Mouse (Mus musculus) adrenal gland, postnatal 4 days (tissue): ENCODE data around the gene Stt3a. TPM values are rescaled to one million over a fixed set of nuclear protein-coding genes. Genes with fewer than 3 reads are reported as not detected.

Experiments used
- DNase-seq, 2 experiments: peaks; one replicate each; pipeline ENCODE4 v3.0.0; 2021 to 2022; ENCODE audit warnings: low spot score in 2 of 2, mixed read lengths in 2 of 2
- long read RNA-seq, 2 experiments: library from polyadenylated mRNA; stranded (forward); transcript quantifications; one replicate each; pipeline ENCODE4 v2.0.0; 2021
- total RNA-seq, 2 experiments: library from RNA; stranded (reverse); gene quantifications; 2 replicates each; pipeline ENCODE4 v1.2.3; 2021

Gene Stt3a
- total RNA-seq, result 100 to 1,000 TPM; 256 to 282 TPM
- long read RNA-seq, experiment 1, full-length matches to known transcripts, result 99 of 118 reads
- long read RNA-seq, experiment 1, partial matches to known transcripts, result 7 of 118 reads
- long read RNA-seq, experiment 1, other reads (novel, unspliced or antisense), result 12 of 118 reads
- long read RNA-seq, experiment 2, full-length matches to known transcripts, result 139 of 200 reads
- long read RNA-seq, experiment 2, partial matches to known transcripts, result 48 of 200 reads
- long read RNA-seq, experiment 2, other reads (novel, unspliced or antisense), result 13 of 200 reads

DNA sequence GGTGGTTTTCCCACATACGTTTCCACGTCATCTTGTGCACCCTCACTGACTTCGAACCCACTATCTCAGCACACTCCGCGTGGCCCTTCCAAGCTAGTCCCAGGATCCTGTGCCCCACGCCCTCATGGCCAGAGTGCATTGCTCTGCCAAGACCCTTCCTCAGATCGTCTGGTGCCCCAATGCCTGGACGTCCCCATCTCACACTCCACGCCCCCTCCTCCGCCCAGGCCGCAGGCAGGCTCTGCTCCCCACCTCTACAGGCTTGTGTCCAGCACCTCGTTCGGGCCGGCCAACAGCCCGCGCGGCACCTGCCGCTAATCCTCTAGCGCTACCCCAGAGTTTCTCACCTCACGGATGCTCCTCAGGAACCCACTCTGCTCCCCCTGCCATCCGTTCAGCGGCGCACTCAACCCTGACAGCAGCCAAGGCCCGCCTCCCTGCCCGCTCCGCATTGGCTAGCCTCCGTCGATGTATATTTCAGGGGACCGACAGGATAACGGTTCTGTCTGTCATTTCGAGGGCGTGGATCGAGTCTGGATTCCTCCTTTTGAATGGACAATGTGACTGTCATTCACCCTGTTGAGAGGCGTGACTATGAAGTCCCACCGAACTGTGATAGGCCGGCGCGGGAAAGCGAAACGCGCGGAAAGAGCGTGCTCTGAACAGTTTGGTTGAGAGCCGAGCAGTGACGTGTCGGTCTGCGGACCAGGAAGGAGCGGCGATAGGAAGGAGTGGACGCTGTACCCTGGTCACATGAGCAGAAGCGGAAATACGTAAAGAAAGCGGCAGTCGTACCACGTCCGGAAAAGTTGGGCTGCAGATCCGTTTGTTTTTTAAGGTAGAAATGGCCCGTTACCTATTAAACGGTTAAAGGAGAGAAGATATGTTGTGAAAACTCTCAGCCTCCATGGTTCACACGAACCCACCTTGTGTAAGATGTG is at the start of gene Stt3a:
TSS of gene Stt3a (minus strand) at position 477 of the 941 bp plus-strand sequence.
- DNase-seq, result peak; percentile 76 to 90

DNA sequence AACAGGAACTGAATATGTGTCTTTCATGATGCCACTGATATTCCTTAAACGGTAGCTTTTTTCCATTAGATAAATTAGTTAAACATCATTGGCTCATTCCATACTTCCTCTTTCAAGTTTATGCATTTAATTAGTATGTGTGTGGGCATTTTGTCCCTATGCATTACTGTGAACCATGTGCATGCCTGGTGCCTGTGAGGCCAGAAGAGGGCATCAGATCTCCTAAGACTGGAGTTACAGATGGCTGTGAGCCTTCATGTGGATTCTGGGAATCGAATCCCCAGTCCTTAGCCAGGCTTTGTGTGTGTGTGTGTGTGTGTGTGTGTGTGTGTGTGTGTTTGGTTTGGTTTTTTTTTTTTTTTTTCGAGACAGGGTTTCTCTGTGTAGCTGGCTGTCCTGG is 47.0 kb upstream of the Stt3a start:
- no peak for DNase-seq

DNA sequence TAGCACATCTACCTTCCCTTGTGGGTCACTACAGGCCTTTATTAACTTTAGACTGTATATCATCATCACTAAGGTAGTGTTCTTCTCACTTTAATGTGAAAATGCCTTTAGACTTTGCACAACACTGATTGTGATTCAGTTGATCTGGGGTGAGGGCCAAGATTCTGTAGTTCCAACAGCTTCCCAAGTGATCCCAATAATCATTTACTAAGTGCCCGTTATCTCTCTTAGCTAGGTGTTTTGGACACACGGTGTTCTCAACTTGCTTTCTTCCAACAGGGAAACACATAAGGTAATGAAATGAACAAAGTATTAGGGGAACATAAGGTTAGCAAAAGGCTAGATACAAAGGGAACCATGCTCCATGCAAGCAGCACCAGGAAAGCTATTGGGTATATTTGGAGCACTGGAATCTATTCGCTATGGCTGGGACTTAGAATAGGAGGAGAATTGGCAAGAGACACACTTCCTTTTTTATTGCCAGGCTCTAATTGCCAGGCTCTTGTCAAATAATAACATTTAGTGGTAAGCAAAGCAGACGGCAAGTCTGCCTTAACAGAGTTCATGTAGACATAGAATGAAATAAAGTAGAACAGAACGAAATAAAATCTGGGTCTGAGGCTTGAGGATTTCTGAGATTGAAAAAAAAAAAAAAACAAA is 40.8 kb upstream of the Stt3a start:
- DNase-seq, result no peak

DNA sequence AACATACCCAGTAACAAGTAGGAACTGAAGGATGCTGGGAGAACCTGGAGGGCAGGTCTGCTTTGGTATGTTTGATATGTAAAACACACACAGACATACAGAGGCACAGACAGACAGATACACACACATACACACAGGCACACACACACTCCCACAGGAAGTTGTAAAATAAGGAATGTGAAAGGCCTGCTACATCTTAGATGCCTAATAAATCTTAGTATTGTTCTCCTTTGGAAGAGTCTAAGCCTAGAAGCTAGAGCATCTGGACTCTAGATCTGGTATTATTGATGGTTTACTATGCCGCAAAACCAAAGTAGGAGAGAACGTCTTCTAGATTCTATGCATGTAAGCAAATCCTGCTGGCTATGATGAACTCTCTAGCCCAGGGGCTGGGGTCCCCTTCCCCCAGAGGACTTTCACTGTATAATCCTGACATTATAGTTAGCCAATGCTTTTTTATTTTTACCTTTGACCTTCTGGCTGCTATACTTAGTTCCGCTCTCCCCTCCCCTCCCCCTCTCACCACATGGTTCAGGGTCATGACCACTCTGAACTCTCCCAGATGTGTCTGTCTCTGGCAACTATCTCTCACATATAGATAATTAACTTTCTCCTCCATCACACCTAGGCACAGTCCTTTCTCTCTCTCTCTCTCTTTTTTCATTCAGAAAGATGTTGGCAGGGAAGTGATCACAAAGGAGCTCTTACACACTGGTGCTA is 37.9 kb upstream of the Stt3a start:
- no peak for DNase-seq

DNA sequence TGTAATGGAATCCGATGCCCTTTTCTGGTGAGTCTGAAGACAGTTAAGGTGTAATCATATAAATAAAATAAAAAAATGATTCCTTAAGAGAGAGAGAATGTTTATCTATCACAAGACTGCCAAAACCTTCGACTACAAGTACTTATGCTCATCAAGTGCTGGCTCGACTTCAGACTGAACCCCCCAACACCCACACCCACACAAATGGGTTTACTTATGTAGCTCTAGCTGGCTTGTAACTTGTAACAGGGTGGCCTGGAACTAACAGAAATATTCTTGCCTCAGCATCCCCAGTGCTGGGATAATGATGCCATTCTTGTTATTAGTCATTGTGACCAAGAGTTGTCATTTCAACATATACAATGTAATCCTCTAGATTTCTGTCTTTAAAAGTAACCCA is 36.4 kb upstream of the Stt3a start:
- DNase-seq, result no peak

DNA sequence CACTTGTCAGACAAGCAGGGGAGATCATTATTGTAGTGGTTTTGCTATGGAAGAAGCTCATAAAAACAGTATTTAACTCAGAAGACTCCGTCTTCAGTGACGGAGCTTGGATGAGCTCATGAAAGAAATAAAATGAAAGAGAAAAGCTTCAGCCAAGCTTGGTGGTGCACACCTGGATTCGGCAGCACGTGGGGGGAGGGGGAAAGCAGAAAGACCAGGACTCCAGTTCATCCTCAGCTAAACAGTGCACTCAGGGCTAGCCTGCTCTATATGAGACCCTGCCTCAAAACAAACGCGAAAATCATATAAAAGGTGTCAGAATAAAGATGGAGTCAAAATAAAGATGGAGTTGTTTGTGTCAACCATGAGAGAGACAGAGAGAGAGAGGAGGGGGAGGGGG is 35.9 kb upstream of the Stt3a start:
- DNase-seq, result no peak

DNA sequence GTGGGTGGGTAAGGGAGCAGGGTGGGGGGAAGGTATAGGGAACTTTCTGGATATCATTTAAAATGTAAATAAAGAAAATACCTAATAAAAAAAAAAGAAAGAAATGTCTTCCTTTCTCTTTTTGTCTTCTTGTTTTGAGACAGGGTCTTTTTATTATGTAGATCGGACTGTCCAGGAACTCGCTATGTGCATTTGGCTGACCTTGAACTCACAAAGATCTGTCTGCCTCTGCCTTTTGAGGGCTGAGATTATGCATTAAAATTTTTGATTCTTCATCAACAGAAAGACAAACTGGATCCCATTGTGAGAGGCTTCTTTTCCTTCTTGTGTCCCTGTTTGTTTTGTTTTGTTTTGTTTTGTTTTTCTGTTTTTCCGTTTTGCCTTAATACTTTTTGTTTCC is 35.5 kb upstream of the Stt3a start:
- DNase-seq, result no peak

DNA sequence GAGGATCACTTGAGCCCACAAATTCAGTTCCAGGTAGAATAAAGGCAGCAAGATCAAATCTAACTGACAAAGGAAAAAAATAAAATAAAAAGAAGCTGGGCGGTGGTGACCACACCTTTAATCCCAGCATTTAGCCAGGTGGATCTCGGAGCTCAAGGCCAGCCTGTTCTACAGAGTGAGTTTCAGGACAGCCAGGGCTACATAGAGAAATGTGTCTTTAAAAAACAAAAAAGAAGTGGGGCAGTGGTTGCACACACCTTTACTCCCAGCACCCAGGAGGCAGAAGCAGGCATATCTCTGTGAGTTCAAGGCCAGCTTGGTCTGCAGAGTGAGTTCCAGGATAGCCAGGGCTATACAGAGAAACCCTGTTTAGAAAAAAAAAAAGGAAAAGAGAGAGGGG is 34.5 kb upstream of the Stt3a start:
- DNase-seq, result no peak

DNA sequence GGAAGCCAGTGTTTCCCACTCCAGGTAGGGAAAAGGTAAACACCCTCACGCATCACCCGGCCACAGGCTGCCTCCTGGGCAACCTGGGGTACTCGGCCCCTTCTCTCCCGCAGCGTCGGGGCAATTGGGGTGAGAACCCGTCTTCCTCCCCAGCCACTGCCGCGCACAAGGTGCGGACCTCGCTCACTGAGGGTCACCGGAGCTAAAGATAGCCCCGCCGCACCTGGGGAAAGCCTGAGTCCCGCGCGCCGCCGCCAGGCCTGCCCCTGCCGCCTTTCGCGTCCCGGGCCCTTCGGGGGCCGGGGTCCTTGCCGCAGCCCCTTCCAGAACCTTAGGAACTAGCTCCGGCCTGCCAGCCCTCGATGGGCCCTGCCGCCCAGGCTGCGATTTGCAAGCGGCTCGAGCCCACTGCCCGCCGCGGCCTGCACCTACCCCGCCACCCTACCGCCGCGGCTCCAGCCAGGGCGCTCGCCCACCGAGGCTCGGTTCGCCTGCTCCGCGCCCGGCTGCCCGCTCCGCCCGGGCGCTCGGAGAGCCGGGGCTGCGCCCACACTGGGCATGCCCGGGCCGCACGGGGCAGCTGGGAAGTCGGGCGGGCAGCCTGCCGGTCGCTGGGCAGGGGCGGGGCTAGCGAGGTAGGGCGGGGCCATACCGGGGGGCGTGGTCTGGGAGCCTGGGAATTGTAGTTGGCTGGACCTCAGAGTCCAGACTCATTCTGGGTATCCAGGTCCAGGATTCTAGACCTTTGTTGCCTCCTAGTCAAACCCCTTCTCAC is 29.5 kb upstream of the Stt3a start, which contains the start of gene Ei24:
TSS of gene Ei24 (minus strand) at position 613 of the 775 bp plus-strand sequence.
- peak; percentile 91 to 94 for DNase-seq

DNA sequence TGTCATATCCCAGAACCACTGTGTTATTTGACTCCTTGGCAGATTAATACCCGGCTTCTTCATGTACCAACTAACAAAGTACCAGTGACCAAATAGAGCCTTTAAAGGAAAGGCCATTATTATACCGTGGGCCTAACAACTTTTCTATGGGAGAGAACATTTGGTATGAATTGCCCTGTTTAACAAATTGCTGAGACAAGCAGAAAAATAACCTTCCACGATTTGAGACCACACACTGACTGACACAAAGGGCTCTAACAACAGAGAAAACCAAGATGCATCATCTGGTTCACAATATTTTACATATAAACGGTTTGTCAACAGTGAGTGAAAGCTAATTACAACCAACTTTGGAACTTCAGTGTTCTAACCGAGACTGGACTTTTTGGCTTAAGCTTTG is 28.7 kb upstream of the Stt3a start:
- no peak for DNase-seq

DNA sequence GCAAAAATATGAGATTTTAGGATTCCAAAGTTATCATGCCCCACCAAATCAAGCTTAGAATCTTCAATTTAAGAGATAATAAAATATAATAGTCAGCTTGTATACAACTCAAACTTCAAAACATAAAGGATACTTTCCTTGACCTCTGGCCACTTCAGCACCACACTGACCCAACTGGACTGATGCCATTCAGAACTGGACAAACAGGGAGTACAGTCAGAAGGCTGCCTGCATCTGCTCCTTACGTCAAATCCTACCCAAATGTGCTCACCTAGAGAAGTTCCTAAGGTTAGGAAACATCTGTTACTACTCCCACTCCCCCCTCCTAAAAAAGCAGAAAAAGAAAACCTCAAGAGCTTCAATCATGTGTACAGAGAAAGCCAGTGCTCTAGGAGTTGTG is 28.1 kb upstream of the Stt3a start:
- DNase-seq, result no peak

DNA sequence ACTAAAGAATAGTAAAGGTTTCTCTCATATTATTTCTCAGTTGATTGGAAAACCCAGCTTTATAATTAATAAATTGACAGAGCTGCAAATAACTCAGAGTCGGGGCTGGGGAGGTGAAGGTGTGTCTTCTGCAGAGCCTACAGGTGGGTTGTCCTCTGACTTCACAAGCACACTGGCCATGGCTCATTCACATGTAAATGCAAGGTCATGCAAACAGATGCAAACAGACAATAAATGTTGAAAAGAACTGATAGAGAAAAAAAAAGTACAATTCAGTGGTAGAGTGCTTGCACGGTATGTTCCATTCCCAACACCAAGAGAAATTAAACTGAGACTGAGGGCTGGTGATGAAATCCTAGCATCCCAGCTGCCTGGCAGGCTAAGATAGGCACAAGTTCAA is 27.0 kb upstream of the Stt3a start:
- DNase-seq, result no peak

DNA sequence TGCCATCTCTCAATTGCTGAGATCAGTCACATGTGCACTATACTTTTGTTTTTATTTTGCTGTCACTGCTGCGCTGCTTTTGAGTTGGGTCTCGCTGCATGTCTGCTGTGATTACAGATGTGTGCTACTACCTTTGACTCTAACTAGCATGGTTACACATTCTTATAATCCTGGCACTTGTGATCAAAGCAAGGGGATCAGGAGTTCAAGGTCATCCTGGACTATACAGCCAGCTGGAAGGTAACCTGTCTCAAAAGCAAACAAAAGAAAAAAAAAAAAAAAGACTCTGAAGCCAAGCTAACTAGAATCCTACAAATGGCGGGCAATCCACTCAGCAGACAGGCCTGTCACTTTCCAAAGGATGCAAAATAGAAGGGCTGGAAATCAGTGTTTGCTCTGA is 24.7 kb upstream of the Stt3a start:
- DNase-seq, result no peak

DNA sequence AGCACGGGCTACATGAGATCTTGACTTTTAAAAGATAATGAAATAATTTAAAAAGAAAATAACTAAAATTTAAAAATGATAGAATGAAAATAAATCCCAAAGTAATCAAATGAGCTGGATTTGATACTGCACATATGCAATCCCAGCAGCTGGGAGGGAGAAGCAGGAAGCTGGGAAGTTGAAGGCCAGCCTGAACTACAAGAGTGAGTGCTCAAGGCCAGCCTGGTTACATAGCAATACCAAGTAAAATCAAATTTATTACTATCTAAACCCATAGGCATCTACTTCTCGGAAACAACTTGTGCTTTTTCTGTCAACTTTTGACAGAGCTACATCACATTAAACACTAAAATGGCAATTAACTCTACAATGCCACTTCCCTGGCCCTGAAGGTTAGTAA is 16.4 kb upstream of the Stt3a start:
- DNase-seq, result no peak

DNA sequence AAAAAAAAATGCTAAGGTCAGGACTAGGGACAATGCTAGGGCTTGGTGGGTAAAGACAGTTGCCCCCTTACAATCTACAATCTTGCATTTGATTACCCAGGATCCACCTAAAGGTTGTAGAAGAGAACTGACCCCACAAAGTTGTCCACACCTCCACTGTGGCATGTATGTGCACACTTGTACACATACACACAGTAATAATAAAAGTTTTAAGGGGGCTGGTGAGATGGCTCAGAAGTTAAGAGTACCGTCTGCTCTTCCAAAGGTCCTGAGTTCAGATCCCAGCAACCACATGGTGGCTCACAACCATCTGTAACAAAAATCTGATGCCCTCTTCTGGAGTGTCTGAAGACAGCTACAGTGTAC is 1.6 kb upstream of the Stt3a start:
- no peak for DNase-seq

DNA sequence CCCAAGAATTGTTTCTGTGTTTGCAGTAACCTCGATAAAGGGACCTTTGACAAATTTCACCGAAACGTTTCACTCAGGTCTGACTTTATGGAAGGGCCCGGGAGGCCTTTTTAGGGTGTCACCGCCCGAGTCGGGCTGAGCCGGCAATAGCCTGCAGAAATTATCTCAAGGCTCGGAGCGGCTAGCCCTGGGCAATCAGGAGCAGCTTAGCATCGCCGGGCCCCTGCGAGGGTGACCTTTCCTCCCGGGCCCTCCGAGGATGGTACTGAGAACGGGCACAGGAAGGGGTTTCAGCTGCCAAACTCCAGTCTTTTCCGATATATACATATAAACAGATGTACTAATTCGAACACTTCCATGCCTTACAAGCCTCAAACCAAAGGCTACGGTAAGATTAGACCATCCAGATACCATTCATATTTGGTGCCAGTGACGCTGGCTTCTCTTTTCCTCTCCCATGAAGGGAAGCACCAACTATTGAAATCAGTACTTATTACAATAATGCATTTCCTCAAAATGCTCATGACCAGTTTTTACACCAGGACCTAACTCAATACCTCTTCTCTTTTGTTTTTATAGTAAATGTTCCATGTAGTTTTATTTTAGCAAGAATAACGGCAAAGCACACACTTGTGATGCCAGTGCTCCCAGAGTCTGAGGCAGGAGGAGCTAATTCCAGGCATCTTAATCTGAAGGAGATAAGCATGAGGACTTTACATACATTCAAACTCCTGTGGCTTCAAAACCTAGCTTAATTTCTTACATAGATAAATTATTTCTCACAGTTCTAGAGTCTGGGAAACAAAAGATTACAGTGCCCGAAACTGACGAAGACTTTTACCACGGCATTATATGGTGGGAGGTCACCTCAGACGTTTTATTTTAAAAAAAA is 923 bp upstream of the Stt3a start:
- DNase-seq, result peak; percentile 28 to 33

DNA sequence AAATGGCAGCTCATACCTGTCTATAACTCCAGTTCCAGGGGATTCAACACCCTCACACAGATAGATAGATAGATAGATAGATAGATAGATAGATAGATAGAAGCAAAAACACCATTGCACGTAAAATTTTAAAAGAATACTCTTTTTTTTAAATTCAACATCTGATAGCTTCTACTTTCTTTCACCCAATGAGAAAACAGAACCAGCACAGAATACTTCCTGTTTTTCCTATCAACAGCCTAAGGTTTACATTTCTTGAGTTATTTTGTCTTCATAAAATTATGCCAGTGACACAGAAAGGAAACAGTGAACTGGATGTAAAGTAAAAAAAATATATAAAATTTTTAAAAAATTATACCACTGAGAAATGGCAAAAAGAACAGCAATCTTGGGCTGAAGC is 3.1 kb downstream of the Stt3a start:
- DNase-seq, result no peak

DNA sequence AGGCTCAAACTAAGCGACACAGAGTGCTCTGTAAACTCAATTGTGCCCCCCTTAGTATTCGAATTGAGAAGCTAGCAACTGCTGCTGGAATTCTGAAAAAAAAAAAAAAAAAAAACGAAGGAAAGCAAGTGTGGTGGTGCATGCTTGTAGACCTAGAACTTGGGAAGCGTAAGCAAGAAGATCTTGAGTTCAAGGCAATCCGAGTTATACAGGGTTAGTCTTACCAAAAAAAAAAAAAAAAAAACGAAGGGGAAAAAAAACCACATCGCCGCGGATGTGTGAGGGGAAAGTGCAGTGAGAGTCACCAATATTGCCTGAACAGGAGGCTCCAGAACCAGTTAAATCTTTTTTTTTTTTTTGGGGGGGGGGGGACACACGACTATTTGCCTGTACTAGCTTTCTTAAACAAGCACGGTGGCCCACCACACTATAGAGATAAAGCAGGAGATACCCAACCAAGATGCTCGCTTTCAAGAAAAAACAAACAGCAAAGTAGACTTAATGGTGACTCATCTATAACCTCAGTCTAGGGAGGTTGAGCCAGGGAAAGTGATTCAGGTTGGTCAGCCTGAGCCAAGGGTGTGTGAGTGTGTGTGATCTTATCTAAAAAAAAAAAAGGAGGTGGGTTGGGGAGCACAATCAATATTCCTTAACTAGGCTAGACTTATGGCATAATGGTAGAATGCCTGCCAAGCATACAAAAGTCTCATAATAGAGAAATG is 40.3 kb downstream of the Stt3a start, which contains the start of gene Chek1:
TSS of gene Chek1 (minus strand) at position 32 of the 722 bp plus-strand sequence.
- DNase-seq, result no peak
